ENCODE assay signal across 8 mouse cellular contexts in genomic region chr1:133177480-133178172, GRCm38 (mm10). TPM values are rescaled to one million over a fixed set of nuclear protein-coding genes. Genes with fewer than 3 reads are reported as not detected.
DNase-seq lines count a peak whose midpoint lies in the region.

No protein-coding gene starts in this region.

- peak; percentile 62 to 64 for DNase-seq in adrenal gland, adult 18-20 months (ENCODE audit: low spot score in 2 of 2)
- DNase-seq in adrenal gland, postnatal 4 days (ENCODE audit: low spot score in 2 of 2): no peak
- peak; percentile 67 for DNase-seq in urinary bladder, postnatal 14 days (ENCODE audit: low spot score)
- DNase-seq in urinary bladder, adult 18-20 months (ENCODE audit: low spot score in 2 of 2): no peak
- peak; percentile 82 for DNase-seq in embryo, embryonic 11 days
- peak; percentile 76 for DNase-seq in induced T-regulatory cell, adult 2 months (ENCODE audit: low read depth)
- peak; percentile 44 to 46 for DNase-seq in lung, adult 18-20 months
- DNase-seq in right cerebral cortex, postnatal 25 days: peak; percentile 56

RNA-seq across cellular contexts. Expression of gene Plekha6, which starts 13.6 kb away (rescaled TPM):
- total RNA-seq in adrenal gland, adult 18-20 months (2021): 10 to 100 TPM in 1 of 2 experiments, 1 to 10 TPM in 1; 9.0 to 17.9 TPM
- total RNA-seq in adrenal gland, postnatal 4 days (2021): 10 to 100 TPM; 22.2 to 32.7 TPM

RNA-seq across cellular contexts. Expression of gene Ppp1r15b, which starts 46.7 kb away (rescaled TPM):
- 100 to 1,000 TPM in 1 of 2 experiments, 10 to 100 TPM in 1; 95.7 to 103 TPM for total RNA-seq in adrenal gland, adult 18-20 months (2021)
- total RNA-seq in adrenal gland, postnatal 4 days (2021): 10 to 100 TPM; 71.6 to 75.0 TPM

Comparison
In these comparisons a context has a peak if more than half of its experiments do, and no peak if none do; other contexts are left out.
1. DNase-seq: peak in adrenal gland, adult 18-20 months (2 of 2), urinary bladder, postnatal 14 days (single experiment), embryo, embryonic 11 days (single experiment), induced T-regulatory cell, adult 2 months (single experiment), lung, adult 18-20 months (2 of 2) and right cerebral cortex, postnatal 25 days (single experiment); none in adrenal gland, postnatal 4 days (0 of 2) and urinary bladder, adult 18-20 months (0 of 2).